Mouse (Mus musculus): ENCODE measurements around the gene Mmgt2. TPM values are rescaled to one million over a fixed set of nuclear protein-coding genes. Genes with fewer than 3 reads are reported as not detected.

Gene Mmgt2
- polyA plus RNA-seq, 1 experiment from 2014 or later = 44.4 TPM

DNA sequence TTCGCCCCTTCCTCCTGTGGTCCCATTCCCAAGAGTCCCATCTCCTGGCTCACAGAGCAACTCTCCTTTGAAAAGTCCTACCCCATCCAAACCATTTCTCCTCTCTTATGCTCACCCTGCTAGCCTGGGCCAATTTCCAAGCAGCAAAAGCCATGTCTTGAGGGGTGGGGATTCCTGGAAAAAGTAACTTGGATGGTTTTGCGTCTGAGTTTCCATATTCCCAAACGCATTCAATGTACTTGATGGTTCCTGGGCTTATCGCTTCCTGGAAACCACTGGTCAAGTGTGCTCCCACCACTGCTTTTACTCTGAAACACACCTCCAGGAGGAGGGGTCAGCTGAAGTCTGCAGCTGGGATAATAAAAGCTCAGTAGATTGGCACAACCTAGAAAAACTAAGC, 10.1 kb upstream of the Mmgt2 start:
- ATAC-seq (replicated peaks; ENCODE audit: insufficient number of reproducible peaks, low FRiP score, low TSS enrichment, low read depth) = no peak

DNA sequence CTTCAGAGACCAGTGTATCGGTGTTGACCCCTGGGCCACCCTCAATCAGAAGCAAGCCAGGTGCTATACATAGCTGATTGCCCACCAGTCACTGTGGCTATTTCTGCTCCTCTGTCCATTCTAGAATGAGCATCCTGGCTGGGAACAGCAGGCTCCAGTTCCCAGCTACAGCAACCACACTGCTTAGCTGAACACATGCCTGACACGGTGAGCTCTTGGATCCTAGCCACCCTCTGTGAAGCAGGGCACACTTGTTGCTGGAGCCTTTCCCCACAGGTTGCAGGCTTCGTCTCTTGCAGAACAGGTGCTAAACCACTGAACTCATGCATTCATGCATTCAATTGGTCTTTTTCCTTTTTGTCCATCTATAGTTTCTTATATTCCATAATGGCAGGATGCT, 8.1 kb upstream of the Mmgt2 start:
- Histone ChIP-seq H3K9ac (replicated peaks; ENCODE audit: low read length) (no peak overlapping the region), H3K4me1 (ENCODE audit: control insufficient read depth, insufficient read depth, low read length) (no peaks in the 10 kb centered on the region; the same call in 1 of the 2 replicates), H3K9me3 (replicated peaks; ENCODE audit: control insufficient read depth, low read length) (no peaks in the 10 kb centered on the region), H3K36me3 (replicated peaks; ENCODE audit: control insufficient read depth, insufficient read depth, low read depth, low read length) (no peaks in the 10 kb centered on the region), H3K27ac (replicated peaks; ENCODE audit: low read depth, low read length) (no peak overlapping the region), H3K4me2 (ENCODE audit: low read depth, low read length) (no peak overlapping the region), H3K4me3 (ENCODE audit: low read depth, low read length) (no peak overlapping the region), H3K27me3 (ENCODE audit: control insufficient read depth, insufficient read depth, low read length) (no peaks in the 10 kb centered on the region)
- ATAC-seq (replicated peaks; ENCODE audit: insufficient number of reproducible peaks, low FRiP score, low TSS enrichment, low read depth) (no peak), DNase-seq (ENCODE audit: low spot score) (no peak)
- WGBS = 84% methylated on average over 3 of the region's 3 CpGs

More for the DNA sequence above, 10.1 kb upstream of the Mmgt2 start:
- Histone ChIP-seq H3K4me1 (ENCODE audit: control insufficient read depth, insufficient read depth, low read length) (no peaks in the 10 kb centered on the region), H3K4me2 (ENCODE audit: low read depth, low read length) (no peak overlapping the region), H3K4me3 (ENCODE audit: low read depth, low read length) (no peak overlapping the region), H3K9ac (replicated peaks; ENCODE audit: low read length) (no peak overlapping the region), H3K27me3 (ENCODE audit: control insufficient read depth, insufficient read depth, low read length) (no peaks in the 10 kb centered on the region), H3K27ac (replicated peaks; ENCODE audit: low read depth, low read length) (no peak overlapping the region), H3K9me3 (replicated peaks; ENCODE audit: control insufficient read depth, low read length) (no peaks in the 10 kb centered on the region), H3K36me3 (replicated peaks; ENCODE audit: control insufficient read depth, insufficient read depth, low read depth, low read length) (no peaks in the 10 kb centered on the region)
- DNase-seq (ENCODE audit: low spot score) = no peak
- 91% methylated on average over 4 of the region's 4 CpGs for WGBS

DNA sequence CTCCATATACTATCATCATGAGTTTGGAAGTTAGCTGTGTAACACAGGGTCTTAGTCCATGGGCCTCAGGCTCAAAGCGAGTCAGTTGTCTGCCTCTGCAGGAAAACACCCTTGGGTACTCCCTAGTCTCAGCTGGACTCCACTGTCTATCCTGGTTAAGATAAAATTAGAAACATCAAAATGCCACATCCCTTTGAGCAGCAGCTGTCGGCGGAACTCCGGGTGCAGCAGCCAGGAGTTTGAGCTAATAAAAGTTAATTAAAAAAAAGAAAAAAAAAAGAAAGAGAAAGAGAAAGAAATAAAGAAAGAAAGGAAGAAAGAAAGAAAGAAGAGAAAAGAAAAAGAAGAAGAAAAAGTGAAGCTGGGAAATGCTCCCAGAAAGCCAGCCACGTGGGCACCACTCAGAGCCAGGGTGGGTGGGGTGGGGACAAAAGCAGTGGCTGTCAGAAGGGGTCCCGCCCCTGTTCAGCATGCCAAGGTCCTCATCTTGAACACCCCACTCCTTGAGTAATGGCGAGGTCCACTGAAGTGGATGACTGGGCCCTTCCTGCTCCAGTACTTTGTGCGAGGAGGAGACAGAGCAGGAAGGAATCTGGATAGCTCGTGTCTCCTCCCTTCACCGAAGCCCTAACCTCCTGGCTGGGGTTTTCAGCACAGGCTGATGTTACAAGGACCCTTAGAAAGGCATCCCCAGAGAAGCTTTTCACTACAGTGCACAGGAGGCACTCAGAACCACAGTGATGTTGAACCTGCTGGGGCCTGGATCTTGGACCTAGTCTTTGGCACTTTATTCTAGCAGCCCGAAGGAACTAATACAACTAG, 6.2 kb upstream of the Mmgt2 start:
- H3K4me2 ChIP-seq (ENCODE audit: low read depth, low read length) = no peak overlapping the region
- peaks cover 7% of the 10 kb centered on the region for H3K4me1 ChIP-seq (ENCODE audit: control insufficient read depth, insufficient read depth, low read length)
- no peak overlapping the region for H3K4me3 ChIP-seq (ENCODE audit: low read depth, low read length)
- H3K9ac ChIP-seq (replicated peaks; ENCODE audit: low read length) = no peak overlapping the region
- no peaks in the 10 kb centered on the region for H3K36me3 ChIP-seq (replicated peaks; ENCODE audit: control insufficient read depth, insufficient read depth, low read depth, low read length)
- H3K9me3 ChIP-seq (replicated peaks; ENCODE audit: control insufficient read depth, low read length) = no peaks in the 10 kb centered on the region
- H3K27ac ChIP-seq (replicated peaks; ENCODE audit: low read depth, low read length) = no peak overlapping the region
- ATAC-seq (replicated peaks; ENCODE audit: insufficient number of reproducible peaks, low FRiP score, low TSS enrichment, low read depth) (no peak), DNase-seq (ENCODE audit: low spot score) (no peak)
- WGBS = 61% methylated on average over 11 of the region's 11 CpGs
- H3K27me3 ChIP-seq (ENCODE audit: control insufficient read depth, insufficient read depth, low read length) = no peaks in the 10 kb centered on the region

DNA sequence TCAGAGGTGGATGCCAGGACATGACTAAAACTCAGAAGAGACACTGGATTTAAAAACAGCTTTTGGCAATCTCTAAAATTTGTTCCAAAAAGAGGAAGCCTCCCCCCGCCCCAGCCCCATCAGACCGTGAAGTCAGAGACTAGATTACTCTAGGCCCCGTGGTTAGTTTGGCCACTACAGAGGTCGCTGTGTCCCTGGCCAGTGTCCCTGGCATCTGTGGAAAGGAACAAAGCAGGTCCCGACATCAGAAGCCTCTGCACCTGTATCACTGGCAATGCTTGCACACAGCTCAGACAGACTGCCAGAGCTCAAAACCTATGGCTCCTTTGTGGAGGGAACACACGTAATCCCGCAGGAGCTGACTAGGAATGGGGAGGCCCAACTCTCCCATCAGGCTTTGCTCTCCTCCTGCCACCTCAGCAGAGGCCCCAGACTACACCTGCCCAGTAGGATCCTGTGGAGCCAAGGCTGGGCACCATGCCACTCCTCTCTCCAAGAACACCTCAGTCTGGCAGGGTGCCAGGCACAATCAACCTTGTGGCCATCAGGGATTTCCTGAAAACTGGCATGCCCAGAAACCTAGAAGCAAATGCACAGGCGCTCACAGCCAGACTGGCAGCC, 5.3 kb upstream of the Mmgt2 start:
- no peaks in the 10 kb centered on the region for H3K36me3 ChIP-seq (replicated peaks; ENCODE audit: control insufficient read depth, insufficient read depth, low read depth, low read length)
- H3K4me1 ChIP-seq (ENCODE audit: control insufficient read depth, insufficient read depth, low read length) = peaks cover 7% of the 10 kb centered on the region
- ATAC-seq (replicated peaks; ENCODE audit: insufficient number of reproducible peaks, low FRiP score, low TSS enrichment, low read depth) = no peak
- no peak overlapping the region for H3K9ac ChIP-seq (replicated peaks; ENCODE audit: low read length)
- DNase-seq (ENCODE audit: low spot score) = no peak
- no peaks in the 10 kb centered on the region for H3K27me3 ChIP-seq (ENCODE audit: control insufficient read depth, insufficient read depth, low read length)
- no peaks in the 10 kb centered on the region for H3K9me3 ChIP-seq (replicated peaks; ENCODE audit: control insufficient read depth, low read length)
- WGBS = 79% methylated on average over 8 of the region's 8 CpGs
- no peak overlapping the region for H3K27ac ChIP-seq (replicated peaks; ENCODE audit: low read depth, low read length)
- H3K4me3 ChIP-seq (ENCODE audit: low read depth, low read length) = no peak overlapping the region
- H3K4me2 ChIP-seq (ENCODE audit: low read depth, low read length) = no peak overlapping the region

DNA sequence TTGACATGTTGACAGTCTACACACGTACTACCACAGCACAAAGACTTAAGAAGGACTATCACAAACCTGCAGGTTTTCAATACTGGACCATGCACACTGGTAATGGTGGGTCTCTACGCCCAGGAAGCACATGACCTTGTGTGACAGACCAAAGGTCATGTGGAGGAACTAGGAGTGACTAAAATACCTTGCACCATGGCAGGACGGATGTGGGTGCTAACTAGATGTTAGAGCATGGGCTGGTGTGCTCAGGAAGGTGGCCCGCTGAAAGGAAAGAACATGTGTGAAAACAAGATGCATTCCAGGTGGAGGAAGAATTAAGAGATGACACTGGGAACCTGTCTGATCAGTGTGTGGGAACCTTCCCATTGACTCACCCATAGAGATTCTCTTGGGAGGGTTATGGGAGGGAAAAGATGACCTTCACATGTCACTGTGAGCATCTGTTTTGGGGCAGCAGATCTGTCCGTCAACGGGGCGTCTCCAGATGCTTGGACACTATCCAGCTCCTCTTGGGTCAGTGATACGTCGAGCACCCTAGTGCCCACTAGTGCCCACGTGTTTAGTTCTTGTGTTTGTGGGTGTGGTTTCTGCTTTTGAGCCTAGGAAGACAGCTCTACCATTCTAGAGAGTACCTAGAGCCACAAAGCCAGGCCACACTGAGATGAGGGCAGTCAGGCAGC, 4.6 kb upstream of the Mmgt2 start:
- Histone ChIP-seq H3K4me2 (ENCODE audit: low read depth, low read length) (no peak overlapping the region), H3K27me3 (ENCODE audit: control insufficient read depth, insufficient read depth, low read length) (no peaks in the 10 kb centered on the region), H3K9ac (replicated peaks; ENCODE audit: low read length) (no peak overlapping the region), H3K27ac (replicated peaks; ENCODE audit: low read depth, low read length) (no peak overlapping the region), H3K9me3 (replicated peaks; ENCODE audit: control insufficient read depth, low read length) (no peaks in the 10 kb centered on the region), H3K36me3 (replicated peaks; ENCODE audit: control insufficient read depth, insufficient read depth, low read depth, low read length) (no peaks in the 10 kb centered on the region), H3K4me1 (ENCODE audit: control insufficient read depth, insufficient read depth, low read length) (peaks cover 7% of the 10 kb centered on the region), H3K4me3 (ENCODE audit: low read depth, low read length) (no peak overlapping the region)
- 87% methylated on average over 10 of the region's 10 CpGs for WGBS
- DNase-seq (ENCODE audit: low spot score) (no peak), ATAC-seq (replicated peaks; ENCODE audit: insufficient number of reproducible peaks, low FRiP score, low TSS enrichment, low read depth) (no peak)

DNA sequence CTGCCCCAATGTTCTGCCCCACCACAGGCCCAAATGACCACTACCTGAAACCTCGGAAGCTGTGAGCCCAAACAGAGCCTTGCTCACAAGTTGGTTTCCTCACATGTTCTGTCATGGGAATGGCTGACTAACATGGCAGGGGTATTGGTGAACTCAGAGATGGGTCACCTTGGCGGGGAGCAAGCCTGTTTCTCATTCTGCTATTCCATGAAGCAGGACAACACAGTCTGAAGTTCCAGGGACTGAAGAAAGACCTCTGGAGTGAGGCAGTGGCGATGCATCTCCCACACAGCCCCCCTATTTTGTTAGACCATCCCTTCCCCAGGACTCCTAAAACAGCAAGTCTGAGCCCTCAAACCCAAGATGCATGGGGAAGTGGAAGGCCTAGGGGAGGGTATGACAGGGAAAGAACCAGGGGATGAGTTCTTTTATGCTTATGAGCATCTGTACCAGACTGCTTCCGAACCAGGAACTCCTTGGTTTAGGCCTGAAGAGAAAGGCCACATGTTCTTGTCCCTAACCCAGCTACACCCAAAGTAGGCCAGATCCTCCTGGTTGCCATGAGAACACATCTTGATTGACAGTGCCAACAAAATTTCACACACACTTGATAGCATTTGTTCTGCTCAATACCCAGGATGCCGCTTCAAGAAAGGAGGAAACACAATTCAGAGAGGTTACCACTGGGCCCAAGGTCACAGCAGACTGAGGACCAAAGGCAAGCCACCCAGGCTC, 3.7 kb upstream of the Mmgt2 start:
- no peak for ATAC-seq (replicated peaks; ENCODE audit: insufficient number of reproducible peaks, low FRiP score, low TSS enrichment, low read depth)
- Histone ChIP-seq H3K9ac (replicated peaks; ENCODE audit: low read length) (no peak overlapping the region), H3K4me2 (ENCODE audit: low read depth, low read length) (no peak overlapping the region), H3K9me3 (replicated peaks; ENCODE audit: control insufficient read depth, low read length) (no peaks in the 10 kb centered on the region), H3K4me3 (ENCODE audit: low read depth, low read length) (no peak overlapping the region), H3K4me1 (ENCODE audit: control insufficient read depth, insufficient read depth, low read length) (peaks cover 7% of the 10 kb centered on the region), H3K27ac (replicated peaks; ENCODE audit: low read depth, low read length) (no peak overlapping the region), H3K27me3 (ENCODE audit: control insufficient read depth, insufficient read depth, low read length) (no peaks in the 10 kb centered on the region), H3K36me3 (replicated peaks; ENCODE audit: control insufficient read depth, insufficient read depth, low read depth, low read length) (no peaks in the 10 kb centered on the region)
- no peak for DNase-seq (ENCODE audit: low spot score)
- 88% methylated on average over 5 of the region's 5 CpGs for WGBS

DNA sequence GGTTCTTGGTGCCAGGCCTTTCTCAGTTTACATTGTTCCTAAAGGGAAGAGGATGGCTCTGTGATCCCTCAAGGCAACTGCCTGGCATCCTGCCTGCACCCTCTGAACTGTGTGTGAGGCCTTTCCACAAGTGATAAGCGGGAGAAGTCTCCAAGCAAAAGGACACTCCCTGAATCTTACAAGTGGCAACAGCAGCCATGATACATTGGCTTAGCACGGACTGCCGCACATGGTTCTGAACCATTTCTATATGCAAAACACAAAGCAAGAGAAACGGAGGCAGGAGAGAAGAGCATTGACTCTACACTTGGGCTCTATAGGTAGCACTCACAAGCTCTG, 3.2 kb upstream of the Mmgt2 start:
- WGBS = 84% methylated on average over 4 of the region's 4 CpGs
- Histone ChIP-seq H3K4me1 (ENCODE audit: control insufficient read depth, insufficient read depth, low read length) (peaks cover 7% of the 10 kb centered on the region), H3K27ac (replicated peaks; ENCODE audit: low read depth, low read length) (no peak overlapping the region), H3K4me3 (ENCODE audit: low read depth, low read length) (no peak overlapping the region), H3K9ac (replicated peaks; ENCODE audit: low read length) (no peak overlapping the region), H3K36me3 (replicated peaks; ENCODE audit: control insufficient read depth, insufficient read depth, low read depth, low read length) (no peaks in the 10 kb centered on the region), H3K9me3 (replicated peaks; ENCODE audit: control insufficient read depth, low read length) (no peaks in the 10 kb centered on the region), H3K27me3 (ENCODE audit: control insufficient read depth, insufficient read depth, low read length) (no peaks in the 10 kb centered on the region), H3K4me2 (ENCODE audit: low read depth, low read length) (no peak overlapping the region)
- no peak for DNase-seq (ENCODE audit: low spot score)
- ATAC-seq (replicated peaks; ENCODE audit: insufficient number of reproducible peaks, low FRiP score, low TSS enrichment, low read depth) = no peak
